Mouse (Mus musculus) right cerebral cortex, postnatal 36 days (tissue): Measurements from ENCODE around the gene Tnfrsf8.
A peak's percentile ranks its signal among the peaks of the same experiment; 100 is the strongest.

ENCODE experiments used
- DNase-seq, 2 experiments: peaks; one replicate each; pipeline ENCODE4 v3.0.0; 2022; ENCODE audit warnings: low spot score in 2 of 2, mixed read lengths in 1 of 2

Gene Tnfrsf8

DNA sequence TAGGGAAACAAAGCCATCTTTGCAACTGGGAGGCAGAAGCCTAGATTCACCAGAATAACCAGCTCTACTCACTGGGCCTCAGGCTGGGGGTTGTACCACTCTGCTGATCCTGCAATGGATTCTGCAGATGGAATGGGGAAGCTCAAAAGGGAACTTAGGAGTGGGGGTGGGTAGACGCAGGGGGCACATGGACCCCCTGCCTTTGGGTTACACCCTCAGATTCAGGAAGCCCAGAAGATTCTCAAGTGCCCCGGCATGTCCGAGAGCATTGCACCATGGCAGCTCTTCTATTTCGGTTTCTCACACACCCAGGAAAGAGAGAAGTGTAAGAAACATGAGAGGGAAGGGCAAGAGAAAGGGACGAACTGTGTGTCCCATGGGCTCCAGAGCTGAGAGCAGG, 44.8 kb downstream of the Tnfrsf8 start:
- DNase-seq = no peak

DNA sequence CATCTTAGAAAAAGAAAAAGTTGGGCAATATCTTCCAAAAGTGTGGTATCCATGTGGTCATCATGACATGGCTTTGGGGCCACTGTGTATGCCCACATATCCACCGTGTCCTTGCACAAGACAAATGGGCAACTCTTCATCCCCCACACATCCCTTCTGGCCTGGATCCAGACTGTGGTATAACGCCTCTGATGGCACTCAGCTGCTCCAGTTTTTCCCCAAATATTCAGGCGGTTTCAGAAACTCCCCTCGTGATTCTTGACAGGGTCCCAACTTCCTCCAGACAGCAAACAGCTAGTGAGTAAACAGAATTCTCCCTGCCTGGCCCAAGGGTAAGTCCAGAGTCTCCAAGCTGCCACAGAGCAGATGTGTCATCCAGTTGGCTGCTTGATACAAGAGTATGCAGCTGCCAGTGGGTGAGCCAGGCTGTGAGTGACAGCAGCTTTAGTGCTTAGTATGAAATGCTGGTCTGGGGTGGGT, 47.3 kb downstream of the Tnfrsf8 start:
- DNase-seq = no peak

DNA sequence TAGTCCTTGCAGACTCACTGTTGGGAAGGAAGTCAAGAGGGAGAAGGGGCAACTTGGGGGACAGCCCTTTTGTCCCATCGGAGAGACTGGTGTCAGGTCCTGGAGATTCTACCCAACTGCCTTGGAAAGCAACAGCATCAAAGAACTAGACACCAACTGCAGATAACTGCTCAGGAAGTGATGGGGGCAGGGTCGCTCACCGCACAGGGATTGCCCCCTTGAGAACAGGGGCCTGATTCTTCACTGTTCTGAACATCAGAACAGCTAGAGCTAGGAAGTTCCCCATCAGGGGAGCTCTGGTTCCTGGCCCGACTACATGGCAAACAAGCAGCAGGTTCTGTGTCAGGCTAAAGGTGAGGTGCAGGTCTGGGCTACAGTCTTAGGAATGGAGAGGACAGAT, 48.5 kb downstream of the Tnfrsf8 start:
- no peak for DNase-seq

DNA sequence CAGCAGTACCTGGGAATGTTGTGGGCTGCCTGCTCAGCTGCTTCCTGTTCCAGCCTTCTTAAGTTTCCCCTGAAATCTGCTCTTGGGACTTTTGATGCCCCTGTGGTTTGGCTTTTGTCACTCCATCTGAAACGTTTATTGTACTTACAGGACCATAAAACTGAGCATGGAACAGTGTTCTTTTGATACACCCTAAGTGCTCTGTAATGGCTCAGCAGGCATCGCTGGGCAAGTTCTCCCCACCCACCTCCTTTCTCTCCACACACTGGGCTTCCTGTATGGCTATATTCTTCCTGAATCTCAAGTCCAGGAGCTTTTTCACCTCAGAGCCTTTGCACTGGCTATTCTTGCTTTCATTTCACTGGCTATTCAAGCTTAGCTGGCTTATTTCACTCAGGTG, 50.2 kb downstream of the Tnfrsf8 start:
- no peak for DNase-seq

DNA sequence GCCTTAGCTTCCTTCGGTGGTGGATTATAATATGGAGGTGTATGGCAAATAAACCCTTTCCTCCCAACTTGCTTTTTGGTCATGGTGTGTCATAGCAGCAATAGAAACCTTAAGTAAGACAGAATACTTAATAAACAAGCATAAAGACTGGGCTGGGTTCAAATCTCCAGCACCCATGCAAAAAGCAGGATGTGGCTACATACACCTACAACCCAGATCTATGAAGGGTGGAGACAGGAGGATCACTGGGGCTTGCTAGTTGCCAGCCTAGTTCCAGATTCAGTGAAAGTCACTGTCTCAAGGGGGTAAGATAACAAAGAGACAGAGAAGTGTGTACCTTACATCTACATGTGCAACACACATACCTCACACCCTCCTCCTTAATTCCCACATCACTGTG, 51.4 kb downstream of the Tnfrsf8 start:
- no peak for DNase-seq

DNA sequence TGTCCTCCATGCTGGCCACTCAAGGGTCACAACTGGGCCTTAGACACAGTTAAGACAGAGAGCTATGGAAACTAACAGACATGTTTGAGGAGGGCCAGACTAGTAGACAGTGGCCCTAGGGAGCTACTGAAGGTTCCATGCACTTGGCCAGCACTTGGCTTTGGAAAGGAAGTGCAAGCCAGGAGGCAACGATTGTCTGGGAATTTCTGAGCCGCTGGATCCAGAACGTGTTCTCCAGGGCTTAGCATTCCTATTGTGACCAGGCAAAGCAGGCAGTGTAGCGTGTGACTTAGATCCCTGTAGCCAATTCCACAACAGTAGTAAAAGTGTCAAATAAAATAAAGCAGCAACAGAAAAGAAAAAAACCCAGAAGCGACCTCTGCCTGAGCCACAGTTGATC, 54.2 kb downstream of the Tnfrsf8 start:
- DNase-seq = no peak

DNA sequence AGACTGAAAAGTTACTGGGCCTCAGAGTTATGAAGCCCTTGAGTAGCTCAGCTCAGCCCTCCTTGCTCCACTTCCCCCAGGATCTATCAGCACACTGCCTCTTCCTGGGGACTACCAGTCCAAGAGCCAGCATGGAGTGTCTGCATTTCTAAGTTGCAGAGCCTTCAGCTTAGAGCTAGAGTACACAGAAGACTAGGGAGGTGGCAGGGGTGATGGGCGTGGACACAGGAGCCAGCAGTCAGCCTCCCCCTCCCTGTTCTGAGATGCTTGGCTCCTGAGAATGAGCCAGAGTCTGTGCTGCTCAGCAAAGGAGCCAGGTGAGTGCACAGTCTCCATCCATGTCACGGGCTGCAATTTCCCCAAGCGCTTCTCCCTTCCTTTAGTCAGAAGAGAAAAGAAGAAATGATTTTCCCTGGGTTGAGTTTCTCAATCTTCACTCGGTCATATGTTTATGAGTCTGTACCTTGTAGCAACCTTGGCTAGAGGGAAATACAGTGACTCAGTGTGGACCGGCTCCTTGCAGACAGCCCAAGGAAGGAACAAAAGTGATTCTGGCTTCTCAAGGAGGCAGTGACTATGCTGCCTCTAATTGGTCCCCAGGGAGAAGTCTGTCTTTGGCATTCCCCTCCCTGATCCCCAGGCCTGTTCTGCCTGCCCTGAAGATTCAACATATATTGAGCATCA, 57.1 kb downstream of the Tnfrsf8 start:
- DNase-seq = no peak

DNA sequence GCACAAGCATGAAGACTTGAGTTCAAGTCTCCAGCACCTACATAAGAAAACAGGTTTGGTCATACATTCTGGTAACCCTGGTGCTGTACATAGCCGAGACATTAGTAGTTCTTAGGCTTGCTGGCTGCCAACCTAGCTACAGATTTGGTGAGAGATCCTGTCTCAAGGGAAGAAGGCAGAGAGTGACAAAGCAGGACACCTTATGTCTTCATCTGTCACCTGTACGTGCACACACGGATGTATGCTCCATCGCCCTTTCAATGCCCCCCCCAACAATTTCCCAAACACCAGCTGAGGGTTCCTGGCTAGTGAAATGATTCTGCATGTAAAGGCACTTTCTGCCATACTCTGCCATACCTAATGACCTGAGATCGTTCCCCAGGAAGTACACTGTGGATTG, 58.8 kb downstream of the Tnfrsf8 start:
- DNase-seq = no peak

DNA sequence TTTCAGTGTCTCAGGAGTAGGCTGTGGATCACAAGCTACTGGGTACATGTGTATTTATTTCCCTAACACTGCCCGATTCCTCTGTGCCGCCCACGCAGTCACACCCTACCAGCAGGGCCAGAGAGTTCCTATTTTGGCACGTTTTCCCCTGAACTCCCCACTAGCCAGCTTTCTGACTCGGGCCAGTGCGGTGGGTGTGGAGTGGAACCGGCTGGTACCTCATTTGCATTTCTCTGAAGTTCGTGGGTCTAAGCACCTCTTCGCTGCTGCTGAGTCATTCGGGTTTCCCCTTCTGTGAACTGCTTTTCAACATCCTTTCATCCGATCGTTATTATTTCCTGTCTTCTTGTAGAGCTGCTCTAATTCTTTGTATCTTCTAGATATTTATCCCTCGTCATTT, 60.5 kb downstream of the Tnfrsf8 start:
- no peak for DNase-seq

DNA sequence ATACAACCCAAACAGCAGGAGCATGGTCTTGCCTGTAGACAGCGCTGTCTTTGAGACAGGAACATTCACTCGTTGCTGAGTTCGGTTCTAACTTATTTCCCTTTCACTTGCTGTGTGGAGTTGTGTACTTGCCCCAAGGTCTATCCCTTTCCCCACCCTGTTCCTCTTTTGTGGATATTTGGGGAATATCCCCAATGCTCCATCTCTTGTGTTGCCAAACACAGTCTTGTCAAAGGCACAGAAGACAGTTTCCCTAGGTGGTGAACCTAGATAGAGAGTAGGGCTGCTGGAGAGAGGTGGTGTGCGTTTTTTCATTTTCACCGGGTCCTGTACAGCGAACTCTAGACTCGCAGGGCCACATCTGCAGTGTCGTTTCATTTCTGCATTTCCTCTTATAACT, 62.4 kb downstream of the Tnfrsf8 start:
- no peak for DNase-seq

DNA sequence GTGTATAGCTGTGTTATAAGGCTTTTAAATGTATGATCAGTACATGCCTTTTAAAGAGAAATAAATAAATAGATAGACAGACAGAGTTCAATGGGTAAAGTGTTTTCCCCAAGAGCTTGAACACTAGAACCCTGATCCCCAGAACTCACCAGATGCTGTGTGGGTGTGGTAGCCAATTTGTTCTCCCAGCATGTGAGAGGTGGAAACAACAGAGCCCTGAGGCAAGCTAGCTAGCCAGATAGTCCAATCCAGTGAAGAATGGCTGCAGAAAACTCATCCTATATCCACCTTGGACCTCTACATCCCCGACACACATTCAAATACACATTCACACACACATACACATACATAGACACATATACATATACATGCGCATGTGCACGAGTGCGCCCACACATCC, 63.4 kb downstream of the Tnfrsf8 start:
- no peak for DNase-seq

DNA sequence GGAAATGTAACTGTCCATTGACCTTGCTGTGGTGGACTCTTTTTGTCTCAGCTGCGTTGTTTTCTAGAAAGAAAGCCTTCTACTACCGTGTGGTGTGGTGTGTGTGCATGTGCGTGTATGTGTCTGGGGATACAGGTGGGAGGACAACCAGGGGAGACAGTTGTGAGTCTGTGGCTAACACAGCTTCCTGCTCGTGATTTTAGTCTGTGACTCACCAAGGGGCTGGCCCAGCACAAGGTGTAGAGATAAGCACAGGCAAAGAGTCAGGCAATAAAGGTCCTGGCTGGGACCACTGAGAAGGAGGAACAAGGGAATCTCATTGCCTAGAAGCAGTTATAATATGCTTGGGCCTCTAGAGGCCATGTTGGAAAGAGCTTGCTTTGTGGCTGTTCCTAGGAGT, 65.0 kb downstream of the Tnfrsf8 start:
- DNase-seq = no peak

DNA sequence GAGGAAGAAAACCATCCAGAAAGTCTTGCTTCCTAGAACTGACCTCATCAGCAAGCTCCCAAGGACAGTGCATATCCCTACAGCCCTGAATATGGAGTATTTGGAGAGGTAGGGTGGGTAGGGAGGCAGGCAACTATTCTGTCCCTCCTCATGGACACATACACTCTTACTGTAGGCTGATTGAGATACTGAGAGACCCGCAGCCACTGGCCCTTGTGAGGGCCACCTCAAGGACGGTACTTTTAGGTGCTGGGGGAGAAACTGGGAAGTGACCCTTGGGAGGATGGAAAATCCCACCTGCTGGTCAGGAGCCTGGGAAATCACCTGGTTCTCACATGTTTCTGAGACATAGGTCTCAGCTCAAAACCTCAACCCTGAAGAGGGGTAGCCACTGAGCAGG, 67.4 kb downstream of the Tnfrsf8 start:
- DNase-seq = no peak

DNA sequence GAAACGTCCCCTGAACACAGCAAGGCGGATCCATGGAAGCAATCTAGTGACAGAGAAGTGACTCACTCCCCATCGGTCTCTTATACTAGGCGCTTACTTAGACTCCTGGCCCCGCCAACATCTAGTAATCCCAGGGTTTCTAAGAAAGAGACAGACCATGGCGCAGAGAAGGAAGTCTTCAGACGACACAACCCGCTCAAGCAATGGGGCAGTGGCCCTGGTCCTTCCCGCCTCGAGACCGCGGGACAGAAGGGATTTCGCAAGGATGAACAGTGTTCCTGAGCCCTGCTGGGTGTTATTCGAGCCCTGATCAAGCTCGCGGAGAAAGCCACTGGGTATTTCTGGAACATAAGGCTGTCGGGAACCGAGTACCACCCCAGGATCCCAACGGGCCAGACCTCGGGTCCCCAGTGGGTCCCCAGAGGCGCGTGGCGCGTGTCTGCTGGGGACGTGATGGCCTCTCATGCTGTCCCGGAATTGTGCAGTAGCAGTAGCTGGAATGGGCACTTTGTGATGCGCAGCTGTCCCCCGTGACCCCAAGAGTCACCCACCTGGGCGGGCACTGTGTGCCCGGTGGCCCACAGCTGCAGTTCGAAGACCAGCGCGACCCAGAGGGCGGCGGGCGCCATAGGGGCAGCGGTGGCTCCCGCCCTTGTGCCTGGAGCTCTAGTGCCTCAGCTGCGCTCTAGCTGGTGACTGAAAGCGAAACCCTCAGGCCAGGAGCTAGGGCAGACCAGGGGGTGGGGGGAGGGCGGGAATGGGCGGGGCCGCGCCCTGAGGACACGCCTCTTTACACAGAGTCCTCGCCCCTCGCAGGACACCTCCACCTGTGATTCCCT, 68.6 kb downstream of the Tnfrsf8 start, which contains the start of gene Tnfrsf1b:
TSS of gene Tnfrsf1b (minus strand) at position 698 of the 839 bp plus-strand sequence.
- DNase-seq = no peak

DNA sequence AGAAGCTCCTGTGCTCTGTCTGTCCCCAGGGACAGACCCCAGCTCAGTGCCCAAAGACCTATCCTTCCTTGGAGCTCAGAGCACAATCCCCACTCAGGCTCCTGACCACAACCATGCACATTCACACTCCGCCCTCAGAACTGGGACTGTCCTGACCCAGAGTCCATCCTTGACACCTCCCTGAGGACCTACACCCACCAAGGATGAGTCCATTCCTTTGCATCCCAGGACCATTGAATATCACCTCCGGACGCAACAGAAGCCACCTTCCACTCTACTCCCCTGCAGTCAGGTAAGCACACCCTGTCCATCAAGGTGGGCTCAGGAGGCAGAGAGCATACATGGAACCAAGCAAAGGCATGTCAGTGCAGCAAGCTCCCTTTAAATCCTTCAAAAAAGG, 69.4 kb downstream of the Tnfrsf8 start:
- no peak for DNase-seq

DNA sequence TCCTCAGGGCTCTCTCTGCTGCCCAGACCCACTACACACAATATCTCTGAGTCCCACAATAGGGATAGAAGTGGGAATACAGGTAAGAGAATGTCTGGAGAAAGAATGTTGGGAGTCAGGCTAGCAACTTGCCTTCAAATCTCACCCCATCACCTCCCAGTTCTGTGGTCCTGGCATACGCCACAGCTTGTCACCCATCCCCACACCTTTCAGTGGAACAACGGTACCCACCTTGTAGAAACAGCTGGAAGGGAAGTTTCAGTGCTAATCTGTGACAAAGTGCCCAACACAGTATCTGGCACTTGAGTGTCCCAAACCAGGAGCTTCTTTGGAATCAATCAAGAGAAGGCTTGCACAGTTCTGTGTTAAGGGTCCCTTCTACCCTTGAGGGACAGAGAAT, 70.3 kb downstream of the Tnfrsf8 start:
- no peak for DNase-seq

DNA sequence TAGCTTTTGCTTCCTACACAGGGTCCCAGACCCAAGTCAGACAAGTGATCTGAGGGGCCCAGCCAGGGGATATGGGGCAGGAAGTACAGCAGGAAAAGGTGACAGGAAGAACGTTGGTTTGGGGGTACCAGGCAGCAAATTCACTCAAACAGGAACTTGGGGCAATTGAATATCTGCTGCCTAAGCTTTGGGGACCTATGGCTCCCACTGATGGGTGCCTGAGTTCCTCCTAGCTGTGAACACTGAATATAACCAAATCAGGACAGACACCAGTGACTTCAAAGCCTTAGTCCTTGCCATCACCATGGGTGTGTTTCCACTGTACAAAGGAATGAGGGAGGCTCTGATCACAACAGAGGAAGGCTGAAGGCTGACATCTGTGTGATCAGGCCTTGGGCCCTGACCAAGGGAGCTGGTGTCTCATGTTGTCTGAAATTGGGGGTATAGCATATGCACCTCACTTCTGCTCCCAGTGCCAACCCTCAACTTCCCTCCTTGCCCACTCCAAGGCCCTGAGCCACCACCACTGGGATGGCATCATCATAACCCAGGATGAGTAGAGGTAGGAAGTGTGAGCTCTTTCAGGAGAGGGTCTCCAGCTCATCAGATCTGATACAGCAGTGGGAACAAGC, 72.1 kb downstream of the Tnfrsf8 start:
- no peak for DNase-seq

DNA sequence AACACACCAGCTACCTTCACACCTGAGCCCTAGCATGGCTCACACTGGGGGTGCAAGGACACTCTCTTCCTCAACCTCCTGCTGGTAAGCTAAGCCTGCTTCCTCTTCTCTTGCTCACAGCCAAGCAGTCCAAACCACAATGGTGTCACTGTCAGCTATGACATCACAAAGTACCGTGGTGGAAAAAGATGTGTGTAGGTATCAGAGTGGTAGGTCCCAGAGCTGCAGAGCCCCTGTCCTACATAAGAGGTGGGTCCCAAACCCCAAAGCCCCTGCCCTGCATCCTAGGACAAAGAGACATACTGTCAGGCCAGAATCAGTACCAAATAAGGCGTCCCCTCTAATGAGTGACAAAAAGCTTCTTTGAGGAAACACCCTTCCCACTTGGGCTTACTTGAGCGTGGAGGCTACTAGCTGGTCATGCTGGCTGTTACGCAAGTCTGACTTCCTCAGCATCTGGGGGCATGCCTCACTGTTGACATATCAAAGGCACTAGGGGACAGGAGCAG, 74.2 kb downstream of the Tnfrsf8 start:
- no peak for DNase-seq

DNA sequence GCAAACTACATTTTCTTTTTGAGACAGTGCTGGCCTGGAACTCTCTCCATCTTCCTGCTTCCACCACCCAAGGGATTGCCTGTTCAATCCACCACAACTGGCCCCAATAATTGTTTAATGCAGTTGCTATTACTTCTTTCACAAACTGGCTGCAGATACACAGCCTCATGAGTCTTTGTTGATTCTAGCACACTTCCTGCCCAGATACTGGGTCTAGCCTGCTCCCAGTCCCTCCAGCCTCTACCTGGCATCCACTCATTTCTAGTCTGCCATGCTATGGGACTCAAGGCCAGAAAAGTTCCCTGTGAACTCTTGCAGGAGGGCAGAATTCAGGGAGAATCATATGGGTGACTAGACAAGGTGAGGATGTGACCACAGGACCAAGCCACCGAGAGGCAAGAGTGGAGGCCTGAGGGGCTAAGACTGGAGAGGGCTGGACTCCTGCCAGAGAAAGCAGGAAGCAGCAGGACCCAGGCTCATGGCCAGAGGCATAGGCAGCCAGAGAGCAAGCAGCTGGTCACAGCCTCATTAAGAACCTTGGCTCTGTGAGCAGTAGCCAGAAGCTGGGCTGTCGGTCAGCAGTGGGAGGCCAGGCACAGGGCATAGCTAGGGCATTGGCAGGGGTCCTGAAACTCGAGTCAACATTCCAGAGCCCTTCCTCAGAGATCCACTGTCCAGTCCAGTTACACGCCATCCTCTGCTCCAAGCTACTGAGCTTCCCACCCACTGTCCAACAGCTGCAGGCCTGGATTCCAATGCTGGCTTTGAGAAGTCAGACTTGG, 75.7 kb downstream of the Tnfrsf8 start:
- peak in 1 of 2 experiments; percentile 29 for DNase-seq

DNA sequence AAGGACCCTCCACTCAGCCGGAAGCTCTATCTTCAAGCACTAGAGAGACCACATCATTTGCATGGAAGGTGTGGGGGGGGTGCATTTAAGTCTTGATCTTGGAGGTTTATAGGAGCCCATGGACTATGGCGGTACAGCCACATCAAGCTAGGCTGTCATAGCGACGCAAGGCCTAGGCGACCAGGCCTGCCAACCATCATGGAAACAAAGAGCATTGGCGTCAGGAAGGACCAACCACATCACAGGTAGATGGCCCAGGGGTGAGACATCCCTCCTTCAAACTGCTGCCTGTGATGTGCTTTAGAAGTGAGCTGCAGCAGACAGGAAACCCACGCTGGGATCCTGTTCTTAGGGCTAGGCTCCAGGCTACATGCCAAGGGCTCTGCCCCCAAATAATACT, 78.9 kb downstream of the Tnfrsf8 start:
- DNase-seq = no peak

DNA sequence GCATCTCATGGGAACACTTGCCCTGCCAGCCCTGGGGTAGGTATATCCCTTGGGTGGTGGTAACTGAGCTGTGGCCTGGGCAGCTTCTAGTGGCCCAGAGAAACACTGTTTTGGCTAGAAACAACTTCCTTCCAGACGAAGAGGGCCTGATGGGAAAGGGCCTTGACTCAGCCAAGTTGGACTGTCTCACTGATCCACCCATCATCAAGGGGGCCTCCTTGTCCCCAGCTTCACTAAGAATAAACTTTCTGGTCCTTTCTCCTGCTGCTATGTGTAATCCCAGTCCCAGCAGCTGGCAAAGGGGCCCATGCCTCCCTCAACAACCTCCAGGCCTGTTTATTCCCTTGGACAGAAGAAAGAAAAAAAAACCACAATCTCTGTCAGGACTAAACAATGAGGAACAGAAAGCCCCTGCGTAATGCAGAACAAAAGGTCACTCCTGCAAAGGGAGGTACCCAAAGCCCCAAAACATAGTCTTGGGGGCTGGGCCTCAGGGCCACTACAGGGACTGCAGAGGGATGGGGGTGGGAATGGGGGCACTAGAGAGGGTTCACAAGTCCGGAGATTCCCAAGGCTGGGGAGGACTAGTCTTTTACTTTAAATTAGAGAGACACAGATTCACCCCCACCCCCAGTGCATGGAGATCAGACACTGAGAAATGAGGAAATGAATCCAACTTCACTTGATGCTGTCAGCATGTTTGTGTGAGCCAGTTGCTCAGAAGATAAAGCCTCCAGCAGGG, 81.3 kb downstream of the Tnfrsf8 start:
- DNase-seq = no peak
